Mouse (Mus musculus) testis, adult 2 months (tissue): Measurements from ENCODE around the gene Trappc3l.

ENCODE experiments used
- CTCF ChIP-seq: fragments of 200-500 bp; IDR thresholded peaks from 2 replicates; pipeline ENCODE4 v1.5.1; 2012; ENCODE audit warnings: low read depth, mild to moderate bottlenecking, inconsistent platforms, low read length, moderate library complexity; ENCODE audit not compliant: control insufficient read depth, insufficient read depth, insufficient replicate concordance
- POLR2A ChIP-seq: fragments of 200-500 bp; IDR thresholded peaks from 2 replicates; pipeline ENCODE4 v1.6.1; 2012; ENCODE audit warnings: low read depth, mild to moderate bottlenecking, inconsistent platforms, low read length, moderate library complexity; ENCODE audit not compliant: control insufficient read depth

GRCm38 (mm10) chr10:34069606-34070005, 32.2 kb downstream of the Trappc3l start:
- no peak for TF ChIP-seq POLR2A
- no peak for TF ChIP-seq CTCF
